Mouse (Mus musculus) inflammation-experienced regulatory T-cells, adult 16 weeks (primary cell): Measurements from ENCODE around the gene Tnni3. TPM values are rescaled to one million over a fixed set of nuclear protein-coding genes. Genes with fewer than 3 reads are reported as not detected.

Source experiments
- polyA plus RNA-seq: library from polyadenylated mRNA; unstranded; fragments of 100-300 nt; shearing (Covaris generic); gene quantifications from one replicate; pipeline ENCODE4 v1.2.1, GENCODE M21; 2017

The Tnni3 gene
- 2.8 TPM for polyA plus RNA-seq

DNA sequence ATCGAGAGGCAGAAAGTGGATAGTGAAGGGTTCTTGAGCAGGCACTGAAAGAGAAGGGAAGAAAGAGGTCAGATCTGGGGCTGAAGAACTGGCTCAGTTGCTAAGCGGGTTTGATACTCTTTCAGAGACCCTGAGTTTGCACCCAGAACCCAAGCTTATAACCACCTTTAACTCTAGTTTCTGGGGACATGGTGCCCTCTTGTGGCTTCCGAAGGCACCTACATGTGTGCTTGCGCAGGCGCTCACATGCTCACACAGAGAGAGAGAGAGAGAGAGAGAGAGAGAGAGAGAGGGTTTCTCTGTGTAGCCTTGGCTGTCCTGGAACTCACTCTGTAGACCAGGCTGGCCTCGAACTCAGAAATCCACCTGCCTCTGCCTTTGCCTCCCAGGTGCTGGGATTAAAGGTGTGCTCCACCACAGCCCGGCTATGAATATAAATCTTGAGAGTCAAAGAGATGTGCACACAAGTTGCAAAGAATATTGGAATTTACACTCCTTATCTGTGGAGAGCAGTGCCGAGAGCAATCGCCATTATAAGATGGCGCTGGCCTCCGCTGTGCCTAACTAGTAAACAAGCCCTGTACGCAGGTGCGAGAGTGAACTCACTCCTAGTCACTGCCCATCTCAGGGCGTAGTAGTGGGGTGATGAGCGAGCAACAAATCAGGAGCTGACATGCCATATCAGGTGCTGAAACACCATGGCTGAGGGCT is at the start of gene Tnni3:
Tnni3 (minus strand) TSS at position 18 of the 711 bp plus-strand sequence.

DNA sequence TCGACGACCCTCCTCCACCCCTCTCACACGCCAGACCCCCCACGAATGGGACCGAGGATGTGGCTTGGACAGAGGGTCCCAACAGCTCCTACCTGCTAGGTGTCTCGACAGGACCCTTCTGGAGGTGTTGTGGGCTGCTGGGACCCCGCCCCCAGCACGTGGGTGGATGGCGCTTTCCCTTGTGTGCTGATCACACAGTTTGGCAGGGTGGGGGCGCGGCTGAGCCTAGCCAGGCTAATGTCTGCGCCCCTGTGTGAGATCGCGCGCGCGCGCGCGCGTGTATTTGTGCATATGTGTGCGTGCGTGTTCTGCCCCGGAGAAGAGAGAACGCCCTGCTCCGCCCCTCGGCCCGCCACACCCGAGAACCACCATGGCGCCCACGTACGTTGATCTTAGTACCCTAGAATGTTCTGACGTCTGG is 23.2 kb upstream of the Tnni3 start, which contains the start of gene Syt5:
Syt5 (minus strand) TSS at position 321 of the 421 bp plus-strand sequence.

DNA sequence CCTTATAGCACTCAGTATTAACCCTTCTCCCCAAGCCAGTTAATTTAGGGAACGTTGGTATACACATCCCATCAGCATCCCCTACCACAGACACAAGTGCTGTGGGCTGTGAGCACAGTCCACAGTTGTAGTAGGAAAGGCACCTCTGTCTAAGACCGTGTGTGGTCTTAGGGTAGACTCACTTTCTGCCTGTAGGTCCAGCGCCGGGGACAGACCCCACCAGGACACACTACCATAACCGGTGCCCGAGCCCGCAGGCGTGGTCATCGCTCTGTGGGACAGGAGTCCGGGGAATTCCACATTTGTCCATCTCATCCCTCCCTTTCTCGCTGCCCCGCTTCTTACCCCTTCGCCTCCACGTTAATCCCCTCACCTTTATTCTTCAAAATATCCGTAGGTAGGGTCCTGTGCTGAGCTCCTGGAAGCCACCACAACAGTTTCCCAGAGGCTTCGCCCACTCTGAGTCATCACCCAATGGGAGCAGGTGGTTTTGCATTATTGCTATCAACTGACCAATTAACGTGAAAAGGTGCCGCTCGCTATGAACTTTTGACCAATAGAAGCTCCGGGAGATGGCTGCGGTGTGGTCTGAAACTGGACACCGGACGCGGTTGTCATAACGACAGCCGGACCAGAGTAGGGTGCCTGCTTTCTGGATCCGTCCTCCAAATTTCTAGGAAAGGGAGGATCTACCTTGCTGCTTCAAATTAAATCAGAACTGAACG is 8.1 kb upstream of the Tnni3 start, which contains the start of gene Dnaaf3:
Dnaaf3 (minus strand) TSS at position 449 of the 725 bp plus-strand sequence.

DNA sequence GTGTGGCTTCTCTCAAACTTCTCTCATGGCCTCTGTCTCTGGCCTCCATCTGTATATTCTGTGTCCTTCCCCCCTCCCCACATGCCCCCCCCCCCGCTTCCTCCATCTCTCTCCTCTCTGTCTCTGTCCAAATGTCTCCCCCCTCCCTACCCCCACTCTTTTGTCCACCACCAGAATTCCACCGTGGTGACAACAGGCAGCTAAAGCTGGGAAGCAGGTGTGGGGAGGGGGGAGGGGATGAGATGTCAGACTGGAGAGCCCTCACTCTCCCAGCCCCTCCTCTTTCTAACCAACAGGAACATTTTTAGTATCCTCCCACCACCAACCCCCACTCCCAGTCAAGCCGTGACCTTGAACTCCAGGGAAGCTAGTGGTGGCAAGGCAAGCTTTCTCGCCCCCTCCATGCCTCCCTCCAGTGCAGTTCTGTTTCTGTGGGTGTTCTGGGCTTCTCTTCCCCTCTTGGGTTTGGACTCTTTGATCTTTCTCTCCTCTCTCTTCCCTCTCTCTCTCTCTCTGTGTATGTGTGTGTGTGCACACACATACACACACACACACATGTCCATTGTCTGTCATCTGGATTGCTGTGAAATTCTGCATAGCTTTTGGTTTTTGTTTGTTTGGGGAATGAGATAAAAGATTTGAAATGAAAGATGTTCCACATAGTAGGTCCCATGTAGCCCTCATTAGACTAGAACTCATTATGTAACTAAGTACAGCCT is 7.5 kb downstream of the Tnni3 start, which contains the start of gene Tnnt1:
Tnnt1 (minus strand) TSS at position 51 of the 719 bp plus-strand sequence.

DNA sequence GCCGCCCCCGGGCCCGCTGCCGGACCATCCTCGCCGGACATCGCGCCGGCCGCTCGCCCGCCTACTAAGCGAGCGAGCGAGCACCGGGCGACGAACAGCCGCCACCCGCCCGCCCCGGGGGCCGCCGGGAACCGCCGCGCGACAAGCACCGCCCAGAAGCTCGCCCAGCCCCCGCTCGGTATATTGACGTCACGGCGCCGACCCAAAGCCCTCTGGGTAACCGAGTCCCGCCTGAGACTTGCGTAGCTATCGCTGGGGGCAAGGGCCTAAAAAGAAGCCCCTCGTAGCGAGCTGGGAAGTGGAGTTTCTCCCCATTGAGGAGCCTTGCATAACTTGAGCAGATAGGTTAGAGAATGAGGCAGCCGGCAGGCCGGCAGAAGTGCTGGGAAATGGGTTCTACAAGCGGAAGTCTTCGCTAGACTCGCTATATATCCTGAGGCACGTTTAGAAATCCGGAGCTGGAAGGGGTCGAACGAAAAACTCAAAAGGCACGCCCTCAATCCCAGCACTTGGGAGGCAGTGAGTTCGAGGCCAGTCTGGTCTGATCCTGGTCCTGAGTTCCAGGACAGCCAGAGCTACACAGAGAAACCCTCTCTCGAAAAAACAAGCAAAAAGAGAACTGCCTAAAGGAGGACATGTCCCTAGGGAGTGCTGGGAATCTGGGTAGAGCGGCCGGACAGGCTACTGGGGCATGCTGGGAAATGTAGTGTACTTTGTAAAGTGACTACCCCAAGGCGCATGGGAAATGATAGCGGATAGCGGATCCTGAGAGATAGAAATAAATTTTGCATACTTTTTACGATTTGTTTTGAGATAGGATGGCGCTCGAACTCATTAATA is 22.3 kb downstream of the Tnni3 start, which contains the start of gene Ppp1r12c:
Ppp1r12c (minus strand) TSS at position 123 of the 840 bp plus-strand sequence.

Other genes starting within 250 kb of the Tnni3 start
- gene Ncr1, start 186.5 kb downstream of the Tnni3 start, polyA plus RNA-seq = not detected
- not detected for gene Gp6, start 126.5 kb downstream of the Tnni3 start, polyA plus RNA-seq
- gene Rdh13, start 78.6 kb downstream of the Tnni3 start, polyA plus RNA-seq = 5.8 TPM
- gene Eps8l1, start 63.6 kb downstream of the Tnni3 start, polyA plus RNA-seq = 22.3 TPM
- 24.9 TPM for gene Ppp1r12c, start 22.5 kb downstream of the Tnni3 start, polyA plus RNA-seq
- gene Tnnt1, start 7.8 kb downstream of the Tnni3 start, polyA plus RNA-seq = 5.5 TPM
- 1.7 TPM for gene Dnaaf3, start 8.2 kb upstream of the Tnni3 start, polyA plus RNA-seq
- gene Syt5, start 23.3 kb upstream of the Tnni3 start, polyA plus RNA-seq = 0.55 TPM
- gene Ptprh, start 79.8 kb upstream of the Tnni3 start, polyA plus RNA-seq = not detected
- 4.2 TPM for gene Tmem86b, start 107.2 kb upstream of the Tnni3 start, polyA plus RNA-seq
- gene Ppp6r1, start 134.8 kb upstream of the Tnni3 start, polyA plus RNA-seq = 33.7 TPM
- gene Hspbp1, start 160.8 kb upstream of the Tnni3 start, polyA plus RNA-seq = 79.2 TPM
- 0.59 TPM for gene Brsk1, start 166.4 kb upstream of the Tnni3 start, polyA plus RNA-seq
- gene Tmem150b, start 201.0 kb upstream of the Tnni3 start, polyA plus RNA-seq = 0.13 TPM
- gene Kmt5c, start 215.9 kb upstream of the Tnni3 start, polyA plus RNA-seq = 52.5 TPM
- gene Cox6b2, start 228.9 kb upstream of the Tnni3 start, polyA plus RNA-seq = 3.0 TPM
- gene Fam71e2, start 247.1 kb upstream of the Tnni3 start, polyA plus RNA-seq = not detected